Mouse (Mus musculus) kidney, postnatal 14 days (tissue): ENCODE results near the gene Prrg2.
A peak's percentile ranks its signal among the peaks of the same experiment; 100 is the strongest.
"Not testable (repeated sequence)": the region's sequence is repeated elsewhere in the genome, so short reads cannot be mapped to it uniquely, and the experiment has no call there.

Experiments
- DNase-seq: peaks from one replicate; pipeline ENCODE4 v3.0.0; 2022; ENCODE audit warnings: mixed read lengths

Gene Prrg2

DNA sequence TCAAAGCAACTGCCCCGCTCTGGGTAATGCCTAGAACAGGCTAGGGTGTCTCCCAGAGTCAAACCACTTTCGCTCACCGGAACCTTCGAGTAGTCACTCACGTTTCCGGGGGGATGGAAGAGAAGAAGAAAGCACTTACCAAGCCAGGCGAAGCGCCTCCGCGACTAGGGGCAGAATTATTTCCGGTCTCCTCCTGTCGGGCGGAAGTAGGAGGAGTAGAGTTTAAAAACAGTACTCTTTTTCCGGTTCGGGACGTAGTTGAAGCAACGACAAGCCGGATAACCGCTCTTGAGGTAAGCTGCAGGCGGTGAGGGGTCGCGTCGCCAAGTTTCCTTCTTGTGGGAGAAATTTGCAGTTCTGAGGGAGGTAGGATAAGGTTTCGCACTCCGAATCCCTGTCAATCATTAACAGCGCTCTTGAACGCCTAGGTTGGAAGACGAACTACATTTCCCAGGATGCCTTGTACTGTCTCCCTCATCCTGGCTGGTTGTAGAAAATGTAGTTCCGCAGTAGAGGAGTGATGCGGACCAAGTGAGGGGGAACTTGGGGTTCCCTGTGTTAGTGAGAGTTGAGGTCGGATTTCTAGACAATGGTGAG is at the start of gene Prrg2, which contains the start of gene Nosip:
TSS of gene Prrg2 (minus strand) at position 439 of the 597 bp plus-strand sequence.
TSS of gene Nosip (plus strand) at position 191 of the 597 bp plus-strand sequence.
- DNase-seq = peak; percentile 96

DNA sequence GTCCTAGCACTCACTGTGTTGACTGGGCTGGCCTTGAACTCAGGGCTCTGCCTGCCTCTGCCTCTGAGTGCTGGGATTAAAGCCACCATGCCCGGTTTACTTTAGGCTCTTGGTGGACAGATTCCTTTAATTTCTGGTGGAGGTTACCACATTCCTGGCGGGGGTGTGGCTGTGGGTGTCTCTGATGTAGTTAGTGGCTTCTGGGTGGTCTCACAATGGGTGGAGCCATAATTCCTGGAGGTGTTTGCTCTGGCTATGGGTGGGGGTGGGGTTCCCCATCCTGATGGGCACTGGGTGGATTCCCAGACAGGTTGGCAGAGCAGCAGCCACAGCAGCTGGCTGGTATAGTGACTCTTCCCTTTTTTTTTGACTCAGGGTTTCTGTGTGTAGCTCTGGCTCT is 49.5 kb upstream of the Prrg2 start:
- DNase-seq = no peak

DNA sequence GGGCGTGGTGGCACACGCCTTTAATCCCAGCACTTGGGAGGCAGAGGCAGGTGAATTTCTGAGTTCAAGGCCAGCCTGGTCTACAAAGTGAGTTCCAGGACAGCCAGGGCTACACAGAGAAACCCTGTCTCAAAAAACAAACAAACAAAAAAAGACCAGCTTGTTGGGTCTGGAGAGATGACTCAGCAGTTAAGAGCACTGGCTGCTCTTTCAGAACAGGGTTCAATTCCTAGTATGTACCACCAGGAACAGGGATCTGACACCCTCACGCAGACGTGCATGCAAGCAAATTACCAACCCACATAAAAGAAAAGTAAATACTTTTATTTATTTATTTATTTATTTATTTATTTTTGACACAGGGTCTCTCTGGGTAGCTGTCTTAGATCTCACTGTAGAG is 47.6 kb upstream of the Prrg2 start:
- not testable (repeated sequence) for DNase-seq

- DNase-seq = no peak
Observed at GRCm38 (mm10) chr7:45107052-45107645, 44.7 kb upstream of the Prrg2 start.

DNA sequence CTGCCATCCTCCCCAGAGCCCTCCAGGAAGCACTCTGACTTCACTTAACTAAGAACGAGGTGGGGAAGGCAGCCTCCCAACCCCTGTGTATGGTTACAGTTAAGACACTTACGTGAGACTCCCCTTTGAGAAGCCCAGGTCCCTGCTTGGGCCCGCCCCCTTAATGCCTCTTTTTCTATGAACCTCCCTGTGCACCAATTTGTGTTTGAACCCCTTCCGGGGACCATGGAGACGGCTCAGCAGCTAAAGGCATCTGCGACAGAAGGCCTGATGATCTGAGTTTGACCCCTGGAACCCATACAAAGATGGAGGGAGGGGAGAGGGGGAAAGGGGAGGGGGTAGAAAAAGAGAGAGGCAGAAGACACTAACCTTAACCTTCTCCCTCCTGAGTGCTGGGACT is 44.0 kb upstream of the Prrg2 start:
- DNase-seq = no peak

GRCm38 (mm10) chr7:45105491-45105890 is 43.0 kb upstream of the Prrg2 start:
- no peak for DNase-seq

DNA sequence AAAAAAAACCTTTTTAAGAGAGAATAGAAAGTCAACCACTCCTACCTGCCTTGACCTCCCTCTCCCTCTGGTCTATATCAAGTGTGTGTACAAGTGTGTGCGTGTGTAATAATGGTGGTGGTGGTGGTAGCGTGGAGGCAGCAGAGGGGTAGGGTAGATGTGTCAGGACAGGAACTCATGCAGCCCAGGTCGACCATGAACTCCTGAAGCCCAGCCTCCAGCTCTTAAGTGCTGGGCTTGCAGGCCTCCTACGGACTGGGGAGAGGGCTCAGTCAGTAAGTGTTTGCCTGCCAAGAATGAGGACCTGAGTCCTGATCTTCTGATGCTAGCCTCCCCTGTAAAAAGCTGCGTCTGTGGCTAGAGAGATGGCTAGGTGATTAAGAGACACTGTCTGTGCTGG is 42.5 kb upstream of the Prrg2 start:
- DNase-seq = no peak

- DNase-seq = peak; percentile 96
Observed at GRCm38 (mm10) chr7:45103652-45104180, 41.2 kb upstream of the Prrg2 start, which contains the start of gene Fcgrt. Gene Fcgrt, minus strand, starts transcription at chr7:45103851.

GRCm38 (mm10) chr7:45102940-45103585 is 40.6 kb upstream of the Prrg2 start:
- DNase-seq = peak; percentile 53

DNA sequence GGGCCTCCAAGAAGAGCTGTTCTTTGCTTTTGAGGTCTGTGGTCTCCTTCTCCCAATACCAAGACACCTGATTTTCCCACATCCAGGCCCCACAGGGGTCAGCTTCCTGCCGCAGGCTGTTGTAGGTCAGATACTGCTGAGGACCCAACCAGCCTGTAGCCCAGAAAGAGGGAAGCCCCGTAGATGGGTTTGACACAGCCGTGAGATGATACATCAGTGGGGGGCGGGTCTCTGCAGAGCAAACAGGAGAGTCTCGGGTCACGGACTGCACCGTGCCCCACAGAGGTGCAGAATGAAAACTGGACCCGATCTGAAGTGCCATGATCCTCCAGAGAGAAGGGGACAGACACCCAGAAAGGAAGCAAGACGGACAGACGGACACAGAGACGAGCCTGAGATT is 40.0 kb upstream of the Prrg2 start:
- DNase-seq = no peak

DNA sequence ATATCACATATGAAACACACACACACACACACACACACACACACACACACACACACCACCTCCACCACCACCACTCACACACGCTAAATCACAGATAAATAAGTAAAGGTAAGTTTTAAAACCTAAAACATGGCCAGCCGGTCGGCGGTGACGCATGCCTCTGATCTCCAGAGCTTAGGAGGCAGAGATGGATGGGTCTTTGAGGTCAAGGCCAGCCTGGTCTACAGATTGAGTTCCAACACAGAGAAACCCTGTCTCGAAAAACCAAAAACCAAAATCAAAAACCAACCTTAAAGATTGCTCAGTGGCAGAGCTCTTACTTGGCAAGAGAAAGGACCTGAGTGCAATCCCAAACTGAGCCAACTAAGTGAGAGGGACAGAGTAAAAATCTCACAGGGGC is 37.6 kb upstream of the Prrg2 start:
- DNase-seq = no peak

DNA sequence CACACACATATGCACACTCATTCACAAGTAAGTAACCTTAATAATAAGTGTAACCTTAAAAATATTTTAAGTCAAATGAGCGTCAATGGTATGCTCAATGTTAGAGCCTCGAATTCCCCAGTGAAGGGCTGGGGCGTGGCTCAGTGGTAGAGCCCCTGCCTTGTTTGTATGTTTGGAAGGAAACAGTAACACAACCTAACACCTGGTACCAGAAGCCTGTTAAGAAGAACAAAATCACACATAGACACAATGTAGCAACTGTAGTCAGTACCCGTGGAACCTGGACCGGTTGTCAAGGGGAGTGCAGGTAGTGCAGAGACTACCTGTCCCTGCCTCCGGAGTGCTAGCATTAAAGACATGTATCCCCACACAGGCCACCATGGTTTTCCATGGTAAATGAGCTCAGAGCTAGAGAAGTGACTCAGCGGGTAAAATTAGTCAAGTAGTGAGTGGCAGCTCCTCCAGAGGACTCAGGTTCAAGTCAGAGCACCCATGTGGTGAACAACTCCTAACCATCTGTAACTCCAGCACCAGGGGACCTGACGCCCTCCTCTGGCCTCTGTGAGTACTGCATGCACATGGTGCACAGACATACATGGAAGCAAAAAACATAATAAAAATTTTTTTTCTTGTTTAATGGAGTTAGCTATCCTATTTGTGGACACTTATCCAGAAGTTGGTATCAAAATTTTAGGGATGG is 36.2 kb upstream of the Prrg2 start:
- DNase-seq = no peak

GRCm38 (mm10) chr7:45097479-45097878 is 35.0 kb upstream of the Prrg2 start:
- DNase-seq = peak; percentile 50

- DNase-seq = not testable (repeated sequence)
Observed at GRCm38 (mm10) chr7:45095965-45096364, 33.5 kb upstream of the Prrg2 start.

DNA sequence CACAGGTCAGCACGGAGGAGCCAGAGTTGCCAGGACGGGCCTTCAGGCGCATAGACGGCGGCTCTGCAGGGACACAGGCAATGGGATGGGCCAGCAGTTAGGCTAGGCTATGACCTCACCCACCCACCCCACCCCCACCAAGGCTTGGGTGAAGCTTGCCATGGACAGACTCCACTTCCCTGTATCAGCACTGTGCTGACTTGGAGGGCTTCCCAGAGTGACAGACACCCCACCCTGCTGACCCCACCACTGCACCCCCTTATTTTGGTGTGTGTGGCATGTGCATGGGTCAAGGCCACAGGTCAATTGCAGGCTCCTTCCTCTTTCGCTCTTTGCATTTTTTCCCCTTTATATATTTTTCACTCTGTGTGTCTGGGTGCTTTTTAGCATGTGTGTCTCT is 32.9 kb upstream of the Prrg2 start:
- DNase-seq = no peak

GRCm38 (mm10) chr7:45094121-45094520 is 31.6 kb upstream of the Prrg2 start:
- no peak for DNase-seq

DNA sequence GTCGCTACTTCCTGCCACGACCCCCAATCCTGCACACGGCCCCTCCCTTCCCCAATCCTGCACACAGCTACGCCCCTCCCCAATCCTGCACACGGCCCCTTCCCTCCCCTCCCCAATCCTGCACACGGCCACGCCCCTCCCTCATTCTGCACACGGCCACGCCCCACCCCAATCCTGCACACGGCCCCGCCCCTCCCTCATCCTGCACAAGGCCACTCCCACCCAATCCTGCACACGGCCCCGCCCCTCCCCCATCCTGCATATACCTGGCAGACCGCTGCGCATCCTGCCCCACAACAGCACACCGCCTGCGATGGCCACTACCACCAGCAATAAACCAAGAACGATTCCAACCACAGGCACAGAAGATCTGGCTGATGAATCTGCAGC is 31.0 kb upstream of the Prrg2 start:
- no peak for DNase-seq

DNA sequence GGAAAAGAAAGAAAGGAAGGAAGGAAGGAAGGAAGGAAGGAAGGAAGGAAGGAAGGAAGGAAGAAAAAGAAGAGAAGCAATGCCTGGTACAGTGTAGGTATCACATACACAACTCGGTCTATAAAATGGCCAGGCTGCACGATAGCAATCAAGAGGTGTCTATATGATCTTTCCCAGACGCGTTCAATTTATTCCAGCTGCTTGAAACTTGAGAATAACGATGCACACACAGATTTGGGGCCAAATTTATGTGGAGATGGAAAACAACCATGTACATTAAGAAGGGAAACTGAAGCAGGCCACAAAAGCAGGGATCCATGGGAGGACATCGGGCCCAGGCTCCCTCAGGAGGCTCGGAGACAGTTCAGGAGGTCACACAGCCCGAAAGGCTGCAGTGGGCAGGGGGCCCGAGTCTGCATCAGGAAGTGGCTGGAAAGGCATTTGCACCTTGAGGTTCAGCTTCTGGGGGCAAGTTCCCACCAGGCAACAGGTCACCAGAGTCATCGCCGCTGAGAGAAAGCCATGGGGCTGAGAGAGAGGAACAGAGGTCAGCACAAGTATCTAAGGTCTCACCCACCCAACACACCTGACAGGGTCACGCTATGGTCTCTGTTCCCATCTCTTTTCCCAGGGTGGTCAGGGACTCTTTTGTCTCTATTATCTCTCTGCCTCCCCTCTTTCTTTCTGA is 30.5 kb upstream of the Prrg2 start:
- DNase-seq = no peak

GRCm38 (mm10) chr7:45092048-45092447 is 29.6 kb upstream of the Prrg2 start, which contains the start of gene Rcn3:
Gene Rcn3, minus strand, starts transcription at chr7:45092221.
- DNase-seq = peak; percentile 91

- DNase-seq = peak; percentile 42
Observed at GRCm38 (mm10) chr7:45091001-45091990, 28.8 kb upstream of the Prrg2 start.

- DNase-seq = no peak
Observed at GRCm38 (mm10) chr7:45090251-45090977, 27.9 kb upstream of the Prrg2 start.
